Mouse (Mus musculus): ENCODE measurements around the gene Crmp1.

DNA sequence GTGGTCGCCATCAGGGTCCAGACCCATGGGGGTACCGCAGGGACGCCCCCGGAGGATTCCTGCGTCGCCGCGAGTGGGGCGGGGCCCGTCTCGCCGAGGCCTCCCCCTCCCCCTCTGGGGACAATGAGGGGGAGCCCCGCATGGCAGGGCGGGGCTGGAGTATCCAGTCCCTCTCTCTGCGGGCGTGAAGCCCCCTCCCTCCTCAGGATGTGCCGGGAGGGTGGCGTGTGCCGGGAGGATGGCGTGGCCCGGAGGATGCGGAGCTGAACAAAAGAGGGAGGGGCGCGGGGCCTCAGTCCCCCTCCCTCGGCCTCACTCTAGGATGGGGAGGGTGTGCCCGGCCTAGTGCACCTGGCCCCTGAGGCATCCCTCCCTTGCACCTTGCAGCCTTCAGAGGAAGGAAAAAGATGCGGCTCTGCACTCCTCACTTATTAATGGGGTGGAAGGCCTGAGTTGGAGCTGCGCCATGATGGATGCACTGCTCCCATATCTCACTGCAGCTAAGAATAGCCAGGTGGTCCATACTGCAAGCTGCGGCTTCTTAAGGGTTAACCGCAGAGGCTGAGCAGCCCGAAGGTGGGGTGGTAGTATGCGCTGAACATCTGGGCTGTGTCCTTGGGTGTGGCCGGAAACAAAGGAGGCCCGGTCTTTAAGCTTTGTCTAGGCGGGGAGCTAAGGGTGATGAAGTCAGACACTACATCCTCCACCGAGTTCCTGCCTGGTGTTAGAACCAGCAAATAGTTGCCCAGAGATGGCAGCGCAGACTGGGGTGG, 4.6 kb downstream of the Crmp1 start:
- no peak for TF ChIP-seq CTCF (IDR thresholded peaks at IDR 0.05; ENCODE audit: low read depth)
- no peak for TF ChIP-seq EP300 (optimal IDR thresholded peaks at IDR 0.05)
